Mouse (Mus musculus) B cell, adult 2 months (primary cell): ENCODE results near the gene Fer.

Source experiments
- DNase-seq, 2 experiments: peaks; one replicate each; pipeline ENCODE4 v3.0.0; 2022

Gene Fer

GRCm38 (mm10) chr17:64167731-64168130 is 304.9 kb downstream of the Fer start:
- DNase-seq = no peak

DNA sequence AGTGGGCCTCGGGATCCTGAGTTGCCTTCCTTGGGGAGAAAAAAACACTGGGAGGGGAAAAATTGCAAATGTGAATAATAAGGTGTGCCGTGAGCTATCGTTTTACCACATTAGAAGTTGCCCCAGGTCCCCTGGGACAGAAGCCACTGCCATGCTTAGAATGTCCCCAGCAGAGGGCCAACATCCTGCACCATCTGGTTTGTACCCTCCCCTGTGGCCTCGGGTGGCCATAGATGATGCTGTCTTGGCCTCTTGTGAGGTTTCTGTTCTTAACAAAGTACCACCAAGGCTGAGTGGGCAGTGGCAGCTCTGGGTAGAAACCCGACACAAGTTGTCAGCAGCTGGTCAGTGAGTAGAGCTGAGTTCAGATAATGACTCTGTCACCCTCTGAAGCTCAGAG is 307.2 kb downstream of the Fer start:
- DNase-seq = peak in 1 of 2 experiments; percentile 8

DNA sequence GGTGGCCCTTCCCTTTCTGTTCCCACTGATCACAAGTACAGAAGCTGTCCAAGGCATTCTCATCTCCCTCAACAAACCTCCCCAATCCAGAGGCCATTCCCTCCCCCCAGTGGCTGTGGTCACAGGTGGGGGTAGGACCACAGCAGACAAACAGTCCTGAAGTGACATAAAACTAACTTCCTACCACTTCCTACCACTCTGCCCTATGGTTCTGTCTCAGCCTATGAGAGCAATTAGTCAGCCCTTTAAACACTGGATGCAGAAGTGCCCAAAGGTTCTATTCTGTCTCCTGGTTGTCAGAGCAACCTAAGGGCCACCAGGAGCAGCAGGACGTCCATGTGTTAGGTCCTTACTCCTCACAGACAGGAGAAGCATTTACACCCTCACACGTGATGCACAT is 309.6 kb downstream of the Fer start:
- no peak for DNase-seq

DNA sequence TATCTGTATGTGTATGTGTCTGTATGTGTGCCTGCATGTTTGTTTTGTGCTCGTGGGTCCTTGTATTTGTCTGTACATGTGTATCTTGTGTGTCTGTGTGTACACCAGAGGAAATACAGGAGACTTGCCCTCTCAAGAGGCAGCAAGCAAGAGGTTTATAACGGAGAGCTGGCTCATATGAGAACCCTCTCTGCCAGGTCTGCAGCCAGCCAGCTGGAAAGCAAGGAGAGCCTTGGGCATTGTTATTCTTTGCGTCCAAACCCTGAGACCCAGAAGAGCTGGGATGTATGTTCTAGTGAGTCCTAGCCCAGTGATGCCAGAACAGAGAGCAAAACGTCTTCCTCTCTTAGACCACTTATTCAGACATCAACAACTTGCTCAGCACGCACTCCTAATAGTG is 317.7 kb downstream of the Fer start:
- DNase-seq = no peak

GRCm38 (mm10) chr17:64181291-64181690 is 318.4 kb downstream of the Fer start:
- DNase-seq = no peak

DNA sequence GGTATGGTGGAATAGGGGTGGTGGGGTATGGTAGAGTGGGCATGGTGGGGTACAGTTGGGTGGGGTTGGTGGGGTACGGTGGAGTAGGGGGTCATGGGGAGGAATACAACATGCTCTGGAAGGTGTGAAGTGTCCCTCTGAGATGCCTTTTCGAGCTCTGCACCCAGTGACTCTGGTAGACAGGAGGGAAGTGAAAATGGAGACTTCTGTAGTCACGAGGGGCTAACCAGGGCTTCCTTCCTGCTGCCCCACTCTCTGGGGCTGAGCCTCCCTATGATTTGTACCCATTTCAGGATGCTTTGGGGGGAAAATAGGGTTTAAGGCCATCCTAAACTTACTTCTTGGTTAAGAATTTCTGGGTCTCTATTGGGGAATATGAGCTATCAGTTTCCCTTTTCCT is 319.7 kb downstream of the Fer start:
- no peak for DNase-seq

DNA sequence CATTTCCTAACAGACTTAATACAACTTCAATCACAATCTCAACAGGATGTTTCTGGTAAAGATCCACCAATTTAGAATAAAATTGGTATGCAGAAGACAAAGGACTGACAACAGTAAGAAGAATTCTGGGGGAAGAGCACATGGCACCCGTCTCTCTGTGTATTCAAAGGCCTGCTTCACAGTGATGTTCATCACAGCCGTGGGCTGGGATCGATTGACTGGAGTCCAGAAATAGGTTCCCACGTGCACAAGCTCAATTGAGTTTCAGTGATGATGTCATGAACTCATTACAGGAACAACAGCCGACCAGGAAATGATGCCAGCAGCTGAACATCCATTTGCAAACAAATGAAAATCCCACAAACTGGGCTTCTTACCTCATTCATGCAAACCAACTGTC is 320.3 kb downstream of the Fer start:
- DNase-seq = no peak
